Mouse (Mus musculus) midbrain, embryonic 12.5 days (tissue): Measurements from ENCODE around the gene Slc34a2. TPM values are rescaled to one million over a fixed set of nuclear protein-coding genes. Genes with fewer than 3 reads are reported as not detected.

Experiments
- ATAC-seq: fragments of 200-750 bp; cut with Nextera tagmentation; 2 replicates; pipeline ENCODE4 v1.8.0; 2017; ENCODE audit warnings: low read depth, moderate TSS enrichment, moderate library complexity; ENCODE audit not compliant: low FRiP score
- H3K27ac ChIP-seq: fragments of 300-500 bp; sonication (generic); replicated peaks from 2 replicates; pipeline ENCODE4 v1.5.1; 2016; ENCODE audit warnings: mild to moderate bottlenecking
- H3K27me3 ChIP-seq: fragments of 300-500 bp; sonication (generic); 2 replicates; pipeline ENCODE4 v1.6.1; 2016; ENCODE audit warnings: mild to moderate bottlenecking
- H3K36me3 ChIP-seq: fragments of 300-500 bp; sonication (generic); 2 replicates; pipeline ENCODE4 v1.6.1; 2016
- H3K4me1 ChIP-seq: fragments of 300-500 bp; sonication (generic); 2 replicates; pipeline ENCODE4 v1.6.1; 2016
- H3K4me2 ChIP-seq: fragments of 300-500 bp; sonication (generic); replicated peaks from 2 replicates; pipeline ENCODE4 v1.6.1; 2016; ENCODE audit warnings: mild to moderate bottlenecking, moderate library complexity
- H3K4me3 ChIP-seq: fragments of 300-500 bp; sonication (generic); 2 replicates; pipeline ENCODE4 v1.5.1; 2016; ENCODE audit warnings: mild to moderate bottlenecking
- H3K9ac ChIP-seq: fragments of 300-500 bp; sonication (generic); replicated peaks from 2 replicates; pipeline ENCODE4 v1.6.1; 2016; ENCODE audit warnings: mild to moderate bottlenecking, moderate library complexity
- H3K9me3 ChIP-seq: fragments of 300-500 bp; sonication (generic); 2 replicates; pipeline ENCODE4 v1.6.1; 2016; ENCODE audit warnings: mild to moderate bottlenecking
- WGBS: fragments of 180-500 bp; shearing (Covaris S2); methylation state at CpG from one replicate; pipeline ENCODE4 v1.1.7; 2016; 5-methylcytosine and 5-hydroxymethylcytosine counted together
- polyA plus RNA-seq: library from polyadenylated mRNA; unstranded; fragments of >200 nt; fragmentation: Nextera tagmentation; extraction: Ambion mirVana; gene quantifications from 2 replicates; pipeline ENCODE4 v1.2.1, GENCODE M21; 2016

The Slc34a2 gene
- polyA plus RNA-seq, 1 experiment from 2014 or later = not detected

GRCm38 (mm10) chr5:53003495-53003894, 34.4 kb upstream of the Slc34a2 start:
- Histone ChIP-seq H3K9me3 (0 out of 2 replicates have a peak, but pooled peaks cover 8% of the 10 kb centered on the region), H3K4me3 (no peak overlapping the region), H3K4me1 (no peaks in the 10 kb centered on the region), H3K27me3 (no peaks in the 10 kb centered on the region), H3K36me3 (no peaks in the 10 kb centered on the region), H3K9ac (no peak overlapping the region), H3K27ac (no peak overlapping the region), H3K4me2 (no peak overlapping the region)
- 85% methylated on average over 4 of the region's 4 CpGs for WGBS
- ATAC-seq = no peak

GRCm38 (mm10) chr5:53003981-53004380, 33.9 kb upstream of the Slc34a2 start:
- no peak for ATAC-seq
- Histone ChIP-seq H3K4me3 (no peak overlapping the region), H3K9ac (no peak overlapping the region), H3K36me3 (no peaks in the 10 kb centered on the region), H3K27me3 (no peaks in the 10 kb centered on the region), H3K4me1 (no peaks in the 10 kb centered on the region), H3K4me2 (no peak overlapping the region), H3K27ac (no peak overlapping the region), H3K9me3 (0 out of 2 replicates have a peak, but pooled peaks cover 8% of the 10 kb centered on the region)
- WGBS = 86% methylated on average over 3 of the region's 3 CpGs

- Histone ChIP-seq H3K9ac (no peak overlapping the region), H3K36me3 (no peaks in the 10 kb centered on the region), H3K4me3 (no peak overlapping the region), H3K27ac (no peak overlapping the region), H3K27me3 (no peaks in the 10 kb centered on the region), H3K4me2 (no peak overlapping the region), H3K9me3 (0 out of 2 replicates have a peak, but pooled peaks cover 8% of the 10 kb centered on the region), H3K4me1 (no peaks in the 10 kb centered on the region)
- ATAC-seq = no peak
- WGBS = 82% methylated on average over 8 of the region's 8 CpGs
These were observed 28.7 kb upstream of the Slc34a2 start for GRCm38 (mm10) chr5:53009027-53009769.

- H3K4me2 ChIP-seq = no peak overlapping the region
- no peak for ATAC-seq
- no peak overlapping the region for H3K4me3 ChIP-seq
- 95% methylated on average over 4 of the region's 4 CpGs for WGBS
- H3K27me3 ChIP-seq = no peaks in the 10 kb centered on the region
- 0 out of 2 replicates have a peak, but pooled peaks cover 8% of the 10 kb centered on the region for H3K9me3 ChIP-seq
- H3K27ac ChIP-seq = no peak overlapping the region
- H3K36me3 ChIP-seq = no peaks in the 10 kb centered on the region
- no peaks in the 10 kb centered on the region for H3K4me1 ChIP-seq
- no peak overlapping the region for H3K9ac ChIP-seq
These were observed 28.1 kb upstream of the Slc34a2 start for GRCm38 (mm10) chr5:53009770-53010133.

- no peak for ATAC-seq
- Histone ChIP-seq H3K36me3 (no peaks in the 10 kb centered on the region), H3K4me1 (no peaks in the 10 kb centered on the region), H3K9me3 (no peaks in the 10 kb centered on the region), H3K27ac (no peak overlapping the region), H3K4me3 (no peak overlapping the region), H3K9ac (no peak overlapping the region), H3K4me2 (no peak overlapping the region), H3K27me3 (no peaks in the 10 kb centered on the region)
- WGBS = 73% methylated on average over 3 of the region's 3 CpGs
These were observed 26.6 kb upstream of the Slc34a2 start for GRCm38 (mm10) chr5:53011327-53011726.

GRCm38 (mm10) chr5:53016606-53017005, 21.3 kb upstream of the Slc34a2 start:
- no peaks in the 10 kb centered on the region for H3K4me1 ChIP-seq
- WGBS = 68% methylated on average over 5 of the region's 5 CpGs
- no peak overlapping the region for H3K27ac ChIP-seq

GRCm38 (mm10) chr5:53018316-53018715, 19.6 kb upstream of the Slc34a2 start:
- no peak overlapping the region for H3K4me3 ChIP-seq
- H3K4me2 ChIP-seq = no peak overlapping the region
- ATAC-seq = no peak
- no peak overlapping the region for H3K9ac ChIP-seq
- H3K4me1 ChIP-seq = no peaks in the 10 kb centered on the region
- no peaks in the 10 kb centered on the region for H3K9me3 ChIP-seq
- 86% methylated on average over 4 of the region's 4 CpGs for WGBS
- H3K36me3 ChIP-seq = no peaks in the 10 kb centered on the region
- no peak overlapping the region for H3K27ac ChIP-seq
- no peaks in the 10 kb centered on the region for H3K27me3 ChIP-seq

More at GRCm38 (mm10) chr5:53016606-53017005, 21.3 kb upstream of the Slc34a2 start:
- no peak overlapping the region for H3K4me3 ChIP-seq
- H3K9ac ChIP-seq = no peak overlapping the region
- H3K9me3 ChIP-seq = no peaks in the 10 kb centered on the region
- H3K36me3 ChIP-seq = no peaks in the 10 kb centered on the region
- no peak overlapping the region for H3K4me2 ChIP-seq
- H3K27me3 ChIP-seq = no peaks in the 10 kb centered on the region
- ATAC-seq = no peak

- Histone ChIP-seq H3K9ac (no peak overlapping the region), H3K27me3 (no peaks in the 10 kb centered on the region), H3K36me3 (no peaks in the 10 kb centered on the region), H3K9me3 (no peaks in the 10 kb centered on the region), H3K4me3 (no peak overlapping the region), H3K4me1 (peaks cover 5% of the 10 kb centered on the region; the same call in 1 of the 2 replicates), H3K4me2 (no peak overlapping the region), H3K27ac (no peak overlapping the region)
- 40% methylated on average over 2 of the region's 2 CpGs for WGBS
- no peak for ATAC-seq
These were observed 14.4 kb upstream of the Slc34a2 start for GRCm38 (mm10) chr5:53023432-53023831.

- 31% methylated on average over 5 of the region's 5 CpGs for WGBS
- Histone ChIP-seq H3K27ac (no peak overlapping the region), H3K27me3 (no peaks in the 10 kb centered on the region), H3K4me1 (peaks cover 5% of the 10 kb centered on the region; the same call in 1 of the 2 replicates), H3K4me3 (no peak overlapping the region), H3K9ac (no peak overlapping the region), H3K9me3 (no peaks in the 10 kb centered on the region), H3K36me3 (no peaks in the 10 kb centered on the region), H3K4me2 (no peak overlapping the region)
- ATAC-seq = no peak
These were observed 14.0 kb upstream of the Slc34a2 start for GRCm38 (mm10) chr5:53023901-53024300.

- ATAC-seq = no peak
- H3K36me3 ChIP-seq = no peaks in the 10 kb centered on the region
- no peak overlapping the region for H3K4me3 ChIP-seq
- no peak overlapping the region for H3K27ac ChIP-seq
- H3K4me2 ChIP-seq = no peak overlapping the region
- H3K9ac ChIP-seq = no peak overlapping the region
- H3K4me1 ChIP-seq = peaks cover 5% of the 10 kb centered on the region; the same call in 1 of the 2 replicates
- no peaks in the 10 kb centered on the region for H3K27me3 ChIP-seq
- H3K9me3 ChIP-seq = no peaks in the 10 kb centered on the region
- WGBS = 94% methylated on average over 8 of the region's 8 CpGs
These were observed 12.5 kb upstream of the Slc34a2 start for GRCm38 (mm10) chr5:53025276-53025973.

GRCm38 (mm10) chr5:53031346-53031745, 6.5 kb upstream of the Slc34a2 start:
- no peaks in the 10 kb centered on the region for H3K4me1 ChIP-seq
- no peak overlapping the region for H3K4me3 ChIP-seq
- no peak for ATAC-seq
- no peak overlapping the region for H3K27ac ChIP-seq
- no peaks in the 10 kb centered on the region for H3K36me3 ChIP-seq
- WGBS = 88% methylated on average over 1 of the region's 1 CpGs
- H3K9ac ChIP-seq = no peak overlapping the region
- H3K9me3 ChIP-seq = no peaks in the 10 kb centered on the region
- no peaks in the 10 kb centered on the region for H3K27me3 ChIP-seq
- H3K4me2 ChIP-seq = no peak overlapping the region

GRCm38 (mm10) chr5:53042034-53042748, 4.3 kb downstream of the Slc34a2 start:
- no peak overlapping the region for H3K9ac ChIP-seq
- no peak for ATAC-seq
- H3K27me3 ChIP-seq = no peaks in the 10 kb centered on the region
- no peak overlapping the region for H3K4me3 ChIP-seq
- no peaks in the 10 kb centered on the region for H3K4me1 ChIP-seq
- WGBS = 46% methylated on average over 5 of the region's 5 CpGs
- H3K9me3 ChIP-seq = no peaks in the 10 kb centered on the region
- H3K36me3 ChIP-seq = no peaks in the 10 kb centered on the region
- no peak overlapping the region for H3K27ac ChIP-seq
- H3K4me2 ChIP-seq = no peak overlapping the region
